ENCODE assay signal across 8 mouse cellular contexts in genomic region chr8:94913061-94913660, GRCm38 (mm10). TPM values are rescaled to one million over a fixed set of nuclear protein-coding genes. Genes with fewer than 3 reads are reported as not detected.
DNase-seq lines count a peak whose midpoint lies in the region; ATAC-seq and TF ChIP-seq lines count a peak whose summit lies in the region.

No protein-coding gene starts in this region.

- H3K27me3 ChIP-seq in heart, embryonic 10.5 days (ENCODE audit: insufficient read depth, poor library complexity, severe bottlenecking), result peaks cover 21% of the 10 kb centered on the region
- H3K27me3 ChIP-seq in heart, embryonic 13.5 days (replicated peaks), result peaks cover 11% of the 10 kb centered on the region
- H3K27me3 ChIP-seq in kidney, postnatal 0 days (ENCODE audit: insufficient read depth, low read length), result no peaks in the 10 kb centered on the region
- H3K27me3 ChIP-seq in liver, embryonic 15.5 days, result peaks cover 75% of the 10 kb centered on the region
- peaks cover 4% of the 10 kb centered on the region; the same call in 1 of the 2 replicates for H3K27me3 ChIP-seq in neural tube, embryonic 14.5 days (ENCODE audit: control insufficient read depth, insufficient read depth, low read length)

- peak overlapping the region; percentile 63 for H3K4me3 ChIP-seq in heart, embryonic 10.5 days
- H3K4me3 ChIP-seq in heart, embryonic 13.5 days, result peak overlapping the region; percentile 43
- peak overlapping the region; percentile 29 for H3K4me3 ChIP-seq in kidney, postnatal 0 days (replicated peaks; ENCODE audit: low read depth, low read length)
- peak overlapping the region; percentile 27; the same call in 1 of the 2 replicates for H3K4me3 ChIP-seq in liver, embryonic 15.5 days (replicated peaks)
- peak overlapping the region; percentile 44 for H3K4me3 ChIP-seq in neural tube, embryonic 14.5 days (ENCODE audit: low read depth, low read length)

- WGBS in heart, embryonic 10.5 days, result 6% methylated on average over 77 of the region's 77 CpGs
- WGBS in heart, embryonic 13.5 days, result 12% methylated on average over 77 of the region's 77 CpGs
- WGBS in kidney, postnatal 0 days, result 21% methylated on average over 72 of the region's 77 CpGs
- WGBS in liver, embryonic 15.5 days (ENCODE audit: insufficient replicate concordance), result 42% methylated on average over 77 of the region's 77 CpGs
- 4% methylated on average over 76 of the region's 77 CpGs for WGBS in neural tube, embryonic 14.5 days

- TF ChIP-seq CTCF in kidney, postnatal 0 days (IDR thresholded peaks at IDR 0.05; ENCODE audit: low read depth), result peak; percentile 70

- H3K9me3 ChIP-seq in heart, embryonic 10.5 days, result no peaks in the 10 kb centered on the region
- no peaks in the 10 kb centered on the region for H3K9me3 ChIP-seq in heart, embryonic 13.5 days
- no peaks in the 10 kb centered on the region for H3K9me3 ChIP-seq in kidney, postnatal 0 days (replicated peaks; ENCODE audit: low read length)
- no peaks in the 10 kb centered on the region for H3K9me3 ChIP-seq in liver, embryonic 15.5 days (replicated peaks)
- no peaks in the 10 kb centered on the region for H3K9me3 ChIP-seq in neural tube, embryonic 14.5 days (ENCODE audit: control insufficient read depth, low read length)

- H3K27ac ChIP-seq in heart, embryonic 10.5 days, result peak overlapping the region; percentile 79
- no peak overlapping the region for H3K27ac ChIP-seq in heart, embryonic 13.5 days (replicated peaks)
- no peak overlapping the region for H3K27ac ChIP-seq in kidney, postnatal 0 days
- no peak overlapping the region for H3K27ac ChIP-seq in liver, embryonic 15.5 days (replicated peaks)
- H3K27ac ChIP-seq in neural tube, embryonic 14.5 days (ENCODE audit: low read depth, low read length), result no peak overlapping the region

- ATAC-seq in heart, embryonic 13.5 days (ENCODE audit: extremely low read depth, insufficient number of reproducible peaks, low FRiP score, low TSS enrichment), result no peak
- no peak; the same call in 1 of the 2 replicates for ATAC-seq in kidney, postnatal 0 days (replicated peaks; ENCODE audit: low FRiP score, low read depth)
- no peak for ATAC-seq in liver, embryonic 15.5 days (ENCODE audit: insufficient read depth)
- peak; percentile 73; the same call in 1 of the 2 replicates for ATAC-seq in neural tube, embryonic 14.5 days (ENCODE audit: low read depth)

- peak; percentile 92 for DNase-seq in heart, embryonic 10.5 days (ENCODE audit: low spot score)
- no peak for DNase-seq in heart, adult 8-10 months (ENCODE audit: low spot score)
- DNase-seq in embryo, embryonic 10.5 days (ENCODE audit: low spot score), result peak; percentile 78
- DNase-seq in kidney, postnatal 0 days (ENCODE audit: low spot score), result peak; percentile 80
- DNase-seq in yolk sac, embryonic 10.5 days (ENCODE audit: low spot score), result peak; percentile 51

- H3K36me3 ChIP-seq in heart, embryonic 10.5 days, result peaks cover 45% of the 10 kb centered on the region
- H3K36me3 ChIP-seq in heart, embryonic 13.5 days, result peaks cover 50% of the 10 kb centered on the region
- H3K36me3 ChIP-seq in kidney, postnatal 0 days (ENCODE audit: insufficient read depth, low read length), result peaks cover 4% of the 10 kb centered on the region; the same call in 1 of the 2 replicates
- no peaks in the 10 kb centered on the region for H3K36me3 ChIP-seq in liver, embryonic 15.5 days (replicated peaks)
- no peaks in the 10 kb centered on the region for H3K36me3 ChIP-seq in neural tube, embryonic 14.5 days (ENCODE audit: control insufficient read depth, insufficient read depth, low read length)

- peaks cover 63% of the 10 kb centered on the region for H3K4me1 ChIP-seq in heart, embryonic 10.5 days
- H3K4me1 ChIP-seq in heart, embryonic 13.5 days, result peaks cover 65% of the 10 kb centered on the region
- H3K4me1 ChIP-seq in kidney, postnatal 0 days (replicated peaks; ENCODE audit: insufficient read depth, low read length), result peaks cover 32% of the 10 kb centered on the region
- H3K4me1 ChIP-seq in liver, embryonic 15.5 days (replicated peaks), result peaks cover 47% of the 10 kb centered on the region
- peaks cover 25% of the 10 kb centered on the region for H3K4me1 ChIP-seq in neural tube, embryonic 14.5 days (ENCODE audit: control insufficient read depth, insufficient read depth, low read length)

- H3K9ac ChIP-seq in heart, embryonic 13.5 days, result peak overlapping the region; percentile 72
- peak overlapping the region; percentile 42; the same call in 1 of the 2 replicates for H3K9ac ChIP-seq in kidney, postnatal 0 days (ENCODE audit: low read depth, low read length)
- no peak overlapping the region for H3K9ac ChIP-seq in liver, embryonic 15.5 days
- H3K9ac ChIP-seq in neural tube, embryonic 14.5 days (replicated peaks; ENCODE audit: low read depth, low read length), result peak overlapping the region; percentile 34

- peak overlapping the region; percentile 71 for H3K4me2 ChIP-seq in heart, embryonic 13.5 days
- H3K4me2 ChIP-seq in kidney, postnatal 0 days (ENCODE audit: low read length), result peak overlapping the region; percentile 57
- H3K4me2 ChIP-seq in liver, embryonic 15.5 days, result peak overlapping the region; percentile 61
- peak overlapping the region; percentile 75 for H3K4me2 ChIP-seq in neural tube, embryonic 14.5 days (ENCODE audit: low read depth, low read length)

RNA-seq across cellular contexts. Expression of gene Ccdc102a, which starts 4.7 kb away (rescaled TPM):
- polyA plus RNA-seq in heart, embryonic 10.5 days (2016; fragmentation: Nextera tagmentation; extraction: Ambion mirVana), result 22.0 and 31.0 TPM in 2 replicates
- 1 to 10 TPM; 3.0 to 5.7 (median 4.4) TPM for total RNA-seq in heart, adult 8-10 months (2022)
- 18.2 and 18.7 TPM in 2 replicates for polyA plus RNA-seq in heart, embryonic 13.5 days (2015; fragmentation: Nextera tagmentation; extraction: Ambion mirVana)
- polyA plus RNA-seq in kidney, postnatal 0 days (2015; fragmentation: Nextera tagmentation; extraction: Ambion mirVana), result 17.5 and 20.0 TPM in 2 replicates
- polyA plus RNA-seq in liver, embryonic 15.5 days (2015; fragmentation: Nextera tagmentation; extraction: Ambion mirVana), result 2.3 TPM in 2 replicates
- 2.9 and 7.9 TPM in 2 replicates for polyA plus RNA-seq in neural tube, embryonic 14.5 days (2014; fragmentation: Nextera tagmentation; extraction: Ambion mirVana)

RNA-seq across cellular contexts. Expression of gene Adgrg5, which starts 10.3 kb away (rescaled TPM):
- polyA plus RNA-seq in heart, embryonic 10.5 days (2016; fragmentation: Nextera tagmentation; extraction: Ambion mirVana), result 0.69 and 0.79 TPM in 2 replicates
- under 1 TPM in 1 of 4 experiments, not detected in 3; 0.57 TPM for total RNA-seq in heart, adult 8-10 months (2022)
- polyA plus RNA-seq in heart, embryonic 13.5 days (2015; fragmentation: Nextera tagmentation; extraction: Ambion mirVana), result 0.18 and 0.32 TPM in 2 replicates
- polyA plus RNA-seq in kidney, postnatal 0 days (2015; fragmentation: Nextera tagmentation; extraction: Ambion mirVana), result not detected in 2 replicates
- polyA plus RNA-seq in liver, embryonic 15.5 days (2015; fragmentation: Nextera tagmentation; extraction: Ambion mirVana), result 0.25 TPM in 2 replicates
- polyA plus RNA-seq in neural tube, embryonic 14.5 days (2014; fragmentation: Nextera tagmentation; extraction: Ambion mirVana), result 0.11 and 0.21 TPM in 2 replicates

RNA-seq across cellular contexts. Expression of gene Dok4, which starts 37.0 kb away (rescaled TPM):
- 71.3 and 83.4 TPM in 2 replicates for polyA plus RNA-seq in heart, embryonic 10.5 days (2016; fragmentation: Nextera tagmentation; extraction: Ambion mirVana)
- 10 to 100 TPM in 3 of 4 experiments, 1 to 10 TPM in 1; 9.2 to 15.2 (median 14.8) TPM for total RNA-seq in heart, adult 8-10 months (2022)
- polyA plus RNA-seq in heart, embryonic 13.5 days (2015; fragmentation: Nextera tagmentation; extraction: Ambion mirVana), result 35.5 and 38.2 TPM in 2 replicates
- polyA plus RNA-seq in kidney, postnatal 0 days (2015; fragmentation: Nextera tagmentation; extraction: Ambion mirVana), result 25.2 TPM in 2 replicates
- polyA plus RNA-seq in liver, embryonic 15.5 days (2015; fragmentation: Nextera tagmentation; extraction: Ambion mirVana), result 11.0 and 12.9 TPM in 2 replicates
- polyA plus RNA-seq in neural tube, embryonic 14.5 days (2014; fragmentation: Nextera tagmentation; extraction: Ambion mirVana), result 66.6 and 103 TPM in 2 replicates

RNA-seq across cellular contexts. Expression of gene Polr2c, which starts 55.9 kb away (rescaled TPM):
- polyA plus RNA-seq in heart, embryonic 10.5 days (2016; fragmentation: Nextera tagmentation; extraction: Ambion mirVana), result 164 and 190 TPM in 2 replicates
- 10 to 100 TPM; 65.4 to 71.4 (median 68.7) TPM for total RNA-seq in heart, adult 8-10 months (2022)
- polyA plus RNA-seq in heart, embryonic 13.5 days (2015; fragmentation: Nextera tagmentation; extraction: Ambion mirVana), result 107 and 129 TPM in 2 replicates
- 129 and 132 TPM in 2 replicates for polyA plus RNA-seq in kidney, postnatal 0 days (2015; fragmentation: Nextera tagmentation; extraction: Ambion mirVana)
- polyA plus RNA-seq in liver, embryonic 15.5 days (2015; fragmentation: Nextera tagmentation; extraction: Ambion mirVana), result 70.5 and 74.1 TPM in 2 replicates
- polyA plus RNA-seq in neural tube, embryonic 14.5 days (2014; fragmentation: Nextera tagmentation; extraction: Ambion mirVana), result 118 TPM in 2 replicates
